Mouse (Mus musculus): ENCODE data around the gene Commd1. TPM values are rescaled to one million over a fixed set of nuclear protein-coding genes. Genes with fewer than 3 reads are reported as not detected.

Commd1 gene
- polyA plus RNA-seq, 1 experiment from 2014 or later, result 384 TPM

- ATAC-seq, result no peak
- 76% methylated on average over 4 of the region's 4 CpGs for WGBS
- H3K27me3 ChIP-seq (replicated peaks), result no peaks in the 10 kb centered on the region
- no peaks in the 10 kb centered on the region for H3K36me3 ChIP-seq
- no peak overlapping the region for H3K4me3 ChIP-seq (replicated peaks)
- H3K9me3 ChIP-seq, result no peaks in the 10 kb centered on the region
- no peak overlapping the region for H3K4me2 ChIP-seq (replicated peaks)
- H3K4me1 ChIP-seq (replicated peaks), result peaks cover 8% of the 10 kb centered on the region; the same call in 1 of the 2 replicates
- H3K27ac ChIP-seq, result no peak overlapping the region
- H3K9ac ChIP-seq, result no peak overlapping the region
Measured at GRCm38 (mm10) chr11:22875279-22875678, 106.9 kb downstream of the Commd1 start.

- H3K9ac ChIP-seq, result no peak overlapping the region
- no peak overlapping the region for H3K4me2 ChIP-seq (replicated peaks)
- ATAC-seq, result no peak
- no peak overlapping the region for H3K27ac ChIP-seq
- H3K27me3 ChIP-seq (replicated peaks), result no peaks in the 10 kb centered on the region
- WGBS, result 83% methylated on average over 6 of the region's 6 CpGs
- no peaks in the 10 kb centered on the region for H3K36me3 ChIP-seq
- no peaks in the 10 kb centered on the region for H3K9me3 ChIP-seq
- no peak overlapping the region for H3K4me3 ChIP-seq (replicated peaks)
- H3K4me1 ChIP-seq (replicated peaks), result peaks cover 8% of the 10 kb centered on the region; the same call in 1 of the 2 replicates
Measured at GRCm38 (mm10) chr11:22874747-22875146, 107.4 kb downstream of the Commd1 start.

- no peak overlapping the region for H3K9ac ChIP-seq
- H3K27me3 ChIP-seq (replicated peaks), result no peaks in the 10 kb centered on the region
- no peaks in the 10 kb centered on the region for H3K36me3 ChIP-seq
- no peak overlapping the region for H3K4me2 ChIP-seq (replicated peaks)
- ATAC-seq, result no peak
- WGBS, result 52% methylated on average over 4 of the region's 4 CpGs
- 0 out of 2 replicates have a peak overlapping the region, but pooled peaks have one; percentile 18 for H3K27ac ChIP-seq
- H3K9me3 ChIP-seq, result no peaks in the 10 kb centered on the region
- H3K4me3 ChIP-seq (replicated peaks), result no peak overlapping the region
- peaks cover 8% of the 10 kb centered on the region; the same call in 1 of the 2 replicates for H3K4me1 ChIP-seq (replicated peaks)
Measured at GRCm38 (mm10) chr11:22873383-22873782, 108.8 kb downstream of the Commd1 start.

GRCm38 (mm10) chr11:22872307-22872680 is 109.9 kb downstream of the Commd1 start:
- H3K27ac ChIP-seq, result peak overlapping the region; percentile 6; the same call in 1 of the 2 replicates
- no peak overlapping the region for H3K4me3 ChIP-seq (replicated peaks)
- ATAC-seq, result no peak
- no peaks in the 10 kb centered on the region for H3K27me3 ChIP-seq (replicated peaks)
- no peak overlapping the region for H3K9ac ChIP-seq
- H3K36me3 ChIP-seq, result no peaks in the 10 kb centered on the region
- no peaks in the 10 kb centered on the region for H3K9me3 ChIP-seq
- H3K4me2 ChIP-seq (replicated peaks), result peak overlapping the region; percentile 36
- 51% methylated on average over 4 of the region's 4 CpGs for WGBS
- peaks cover 8% of the 10 kb centered on the region; the same call in 1 of the 2 replicates for H3K4me1 ChIP-seq (replicated peaks)

- peak overlapping the region; percentile 36 for H3K4me2 ChIP-seq (replicated peaks)
- H3K36me3 ChIP-seq, result no peaks in the 10 kb centered on the region
- H3K4me3 ChIP-seq (replicated peaks), result no peak overlapping the region
- H3K9ac ChIP-seq, result no peak overlapping the region
- peaks cover 8% of the 10 kb centered on the region; the same call in 1 of the 2 replicates for H3K4me1 ChIP-seq (replicated peaks)
- 0 out of 2 replicates have a peak overlapping the region, but pooled peaks have one; percentile 6 for H3K27ac ChIP-seq
- WGBS, result 50% methylated on average over 7 of the region's 7 CpGs
- no peaks in the 10 kb centered on the region for H3K9me3 ChIP-seq
- peak; percentile 43 for ATAC-seq
- no peaks in the 10 kb centered on the region for H3K27me3 ChIP-seq (replicated peaks)
Measured at GRCm38 (mm10) chr11:22871628-22872306, 110.4 kb downstream of the Commd1 start.

GRCm38 (mm10) chr11:22868582-22868981 is 113.6 kb downstream of the Commd1 start:
- Histone ChIP-seq H3K27ac (no peak overlapping the region), H3K36me3 (no peaks in the 10 kb centered on the region), H3K9me3 (no peaks in the 10 kb centered on the region), H3K27me3 (replicated peaks) (no peaks in the 10 kb centered on the region), H3K9ac (no peak overlapping the region), H3K4me2 (replicated peaks) (no peak overlapping the region), H3K4me1 (replicated peaks) (peaks cover 8% of the 10 kb centered on the region; the same call in 1 of the 2 replicates), H3K4me3 (replicated peaks) (no peak overlapping the region)
- 83% methylated on average over 8 of the region's 8 CpGs for WGBS
- ATAC-seq, result no peak

GRCm38 (mm10) chr11:22867691-22868090 is 114.5 kb downstream of the Commd1 start:
- Histone ChIP-seq H3K4me3 (replicated peaks) (no peak overlapping the region), H3K4me2 (replicated peaks) (no peak overlapping the region), H3K36me3 (no peaks in the 10 kb centered on the region), H3K4me1 (replicated peaks) (peaks cover 6% of the 10 kb centered on the region; the same call in 1 of the 2 replicates), H3K9ac (no peak overlapping the region), H3K27ac (no peak overlapping the region), H3K27me3 (replicated peaks) (no peaks in the 10 kb centered on the region), H3K9me3 (no peaks in the 10 kb centered on the region)
- 84% methylated on average over 5 of the region's 5 CpGs for WGBS
- no peak for ATAC-seq

- H3K4me1 ChIP-seq (replicated peaks), result no peaks in the 10 kb centered on the region
- no peak overlapping the region for H3K9ac ChIP-seq
- H3K27me3 ChIP-seq (replicated peaks), result no peaks in the 10 kb centered on the region
- ATAC-seq, result no peak
- no peak overlapping the region for H3K4me3 ChIP-seq (replicated peaks)
- no peak overlapping the region for H3K27ac ChIP-seq
- no peaks in the 10 kb centered on the region for H3K9me3 ChIP-seq
- WGBS, result 85% methylated on average over 7 of the region's 7 CpGs
- H3K36me3 ChIP-seq, result no peaks in the 10 kb centered on the region
- H3K4me2 ChIP-seq (replicated peaks), result no peak overlapping the region
Measured at GRCm38 (mm10) chr11:22865635-22866246, 116.4 kb downstream of the Commd1 start.

- Histone ChIP-seq H3K27me3 (replicated peaks) (no peaks in the 10 kb centered on the region), H3K9me3 (no peaks in the 10 kb centered on the region), H3K36me3 (no peaks in the 10 kb centered on the region), H3K4me2 (replicated peaks) (no peak overlapping the region), H3K4me3 (replicated peaks) (no peak overlapping the region), H3K9ac (no peak overlapping the region), H3K4me1 (replicated peaks) (peaks cover 6% of the 10 kb centered on the region; the same call in 1 of the 2 replicates), H3K27ac (no peak overlapping the region)
- no peak for ATAC-seq
- WGBS, result 67% methylated on average over 8 of the region's 8 CpGs
Measured at GRCm38 (mm10) chr11:22864305-22865060, 117.7 kb downstream of the Commd1 start.

GRCm38 (mm10) chr11:22863581-22863980 is 118.6 kb downstream of the Commd1 start:
- peaks cover 6% of the 10 kb centered on the region; the same call in 1 of the 2 replicates for H3K27me3 ChIP-seq (replicated peaks)
- no peak overlapping the region for H3K9ac ChIP-seq
- WGBS, result 50% methylated on average over 4 of the region's 4 CpGs
- peaks cover 11% of the 10 kb centered on the region for H3K4me1 ChIP-seq (replicated peaks)
- ATAC-seq, result no peak
- H3K4me2 ChIP-seq (replicated peaks), result no peak overlapping the region
- H3K36me3 ChIP-seq, result no peaks in the 10 kb centered on the region
- H3K27ac ChIP-seq, result no peak overlapping the region
- no peaks in the 10 kb centered on the region for H3K9me3 ChIP-seq
- H3K4me3 ChIP-seq (replicated peaks), result no peak overlapping the region

- Histone ChIP-seq H3K4me2 (replicated peaks) (no peak overlapping the region), H3K27ac (no peak overlapping the region), H3K36me3 (no peaks in the 10 kb centered on the region), H3K9ac (no peak overlapping the region), H3K4me1 (replicated peaks) (peaks cover 17% of the 10 kb centered on the region), H3K4me3 (replicated peaks) (no peak overlapping the region), H3K27me3 (replicated peaks) (peaks cover 9% of the 10 kb centered on the region; the same call in 1 of the 2 replicates), H3K9me3 (no peaks in the 10 kb centered on the region)
- no peak for ATAC-seq
- WGBS, result 67% methylated on average over 4 of the region's 4 CpGs
Measured at GRCm38 (mm10) chr11:22861315-22861714, 120.9 kb downstream of the Commd1 start.

All from intestine, embryonic 15.5 days (tissue).